Mouse (Mus musculus) forebrain, embryonic 14.5 days (tissue): ENCODE measurements around the gene Emp1. TPM values are rescaled to one million over a fixed set of nuclear protein-coding genes. Genes with fewer than 3 reads are reported as not detected.

Experiments
- polyA plus RNA-seq: library from polyadenylated mRNA; unstranded; fragments of >200 nt; fragmentation: Nextera tagmentation; extraction: Ambion mirVana; gene quantifications from 2 replicates; pipeline ENCODE4 v1.2.1, GENCODE M21; 2014

The Emp1 gene
- polyA plus RNA-seq, 1 experiment from 2014 or later = 3.4 TPM

Other genes starting within 250 kb of the Emp1 start
- not detected in 2 replicates for gene Gprc5d, start 244.3 kb upstream of the Emp1 start, polyA plus RNA-seq
- 75.5 and 95.1 TPM in 2 replicates for gene Fam234b, start 164.6 kb upstream of the Emp1 start, polyA plus RNA-seq
- gene Hebp1, start 164.5 kb upstream of the Emp1 start, polyA plus RNA-seq = 4.6 and 6.8 TPM in 2 replicates
- 0.31 and 0.55 TPM in 2 replicates for gene Gsg1, start 108.2 kb upstream of the Emp1 start, polyA plus RNA-seq
- gene Pbp2, start 52.1 kb upstream of the Emp1 start, polyA plus RNA-seq = not detected in 2 replicates